Mouse (Mus musculus) urinary bladder, adult 18-20 months (tissue): ENCODE data around the gene Gpnmb.

Experiments
- DNase-seq, 2 experiments: peaks; one replicate each; pipeline ENCODE4 v3.0.0; 2022; ENCODE audit warnings: low spot score in 2 of 2, mixed read lengths in 2 of 2

The Gpnmb gene

GRCm38 (mm10) chr6:49031230-49031629 is 5.1 kb upstream of the Gpnmb start:
- no peak for DNase-seq

- DNase-seq = no peak
Observed at GRCm38 (mm10) chr6:49032783-49033182, 3.6 kb upstream of the Gpnmb start.

- DNase-seq = no peak
Observed at GRCm38 (mm10) chr6:49037268-49037662, 919 bp downstream of the Gpnmb start.

- DNase-seq = peak in 1 of 2 experiments; percentile 48
Observed at GRCm38 (mm10) chr6:49039470-49040180, 3.3 kb downstream of the Gpnmb start.

GRCm38 (mm10) chr6:49046502-49046901 is 10.2 kb downstream of the Gpnmb start:
- DNase-seq = peak in 1 of 2 experiments; percentile 26

GRCm38 (mm10) chr6:49046976-49047375 is 10.6 kb downstream of the Gpnmb start:
- DNase-seq = no peak

- DNase-seq = no peak
Observed at GRCm38 (mm10) chr6:49047848-49048247, 11.5 kb downstream of the Gpnmb start.

- no peak for DNase-seq
Observed at GRCm38 (mm10) chr6:49048395-49048794, 12.0 kb downstream of the Gpnmb start.

GRCm38 (mm10) chr6:49050677-49051410 is 14.5 kb downstream of the Gpnmb start:
- no peak for DNase-seq

- DNase-seq = no peak
Observed at GRCm38 (mm10) chr6:49052191-49052590, 15.8 kb downstream of the Gpnmb start.

GRCm38 (mm10) chr6:49055256-49055733 is 18.9 kb downstream of the Gpnmb start:
- no peak for DNase-seq

GRCm38 (mm10) chr6:49056009-49056408 is 19.7 kb downstream of the Gpnmb start:
- no peak for DNase-seq

GRCm38 (mm10) chr6:49057053-49058021 is 21.0 kb downstream of the Gpnmb start:
- DNase-seq = peak; percentile 33 to 48

- DNase-seq = no peak
Observed at GRCm38 (mm10) chr6:49068361-49068760, 32.0 kb downstream of the Gpnmb start.

GRCm38 (mm10) chr6:49073304-49074116 is 37.2 kb downstream of the Gpnmb start, which contains the start of gene Malsu1:
Gene Malsu1, plus strand, starts transcription at chr6:49073795.
- peak; percentile 94 for DNase-seq

GRCm38 (mm10) chr6:49074117-49074490 is 37.8 kb downstream of the Gpnmb start:
- no peak for DNase-seq

- no peak for DNase-seq
Observed at GRCm38 (mm10) chr6:49077894-49078293, 41.5 kb downstream of the Gpnmb start.

GRCm38 (mm10) chr6:49079313-49079712 is 43.0 kb downstream of the Gpnmb start:
- no peak for DNase-seq

- no peak for DNase-seq
Observed at GRCm38 (mm10) chr6:49083008-49083407, 46.7 kb downstream of the Gpnmb start.

- no peak for DNase-seq
Observed at GRCm38 (mm10) chr6:49094968-49095367, 58.6 kb downstream of the Gpnmb start.

- peak; percentile 14 to 69 for DNase-seq
Observed at GRCm38 (mm10) chr6:49096421-49096820, 60.1 kb downstream of the Gpnmb start.
